Mouse (Mus musculus) CD4-positive helper T cell, adult 2 months (primary cell): ENCODE measurements around the gene Lig1.

ENCODE experiments used
- DNase-seq: peaks from one replicate; pipeline ENCODE4 v3.0.0-alpha.2; 2012; ENCODE audit warnings: low read depth, missing footprints, low spot score

Lig1 gene

GRCm38 (mm10) chr7:13310493-13311199 lies 33.6 kb downstream of the Lig1 start:
- no peak for DNase-seq

GRCm38 (mm10) chr7:13311401-13311800 lies 34.3 kb downstream of the Lig1 start:
- DNase-seq, result no peak

- no peak for DNase-seq
Observed at GRCm38 (mm10) chr7:13314095-13314597, 37.1 kb downstream of the Lig1 start.

GRCm38 (mm10) chr7:13321424-13321823 lies 44.3 kb downstream of the Lig1 start:
- DNase-seq, result no peak

- DNase-seq, result no peak
Observed at GRCm38 (mm10) chr7:13324316-13324715, 47.2 kb downstream of the Lig1 start, which contains the start of gene Pla2g4c. TSS of gene Pla2g4c (plus strand) at chr7:13324655.

- DNase-seq, result no peak
Observed at GRCm38 (mm10) chr7:13330575-13330974, 53.5 kb downstream of the Lig1 start.

GRCm38 (mm10) chr7:13355943-13356342 lies 78.9 kb downstream of the Lig1 start:
- no peak for DNase-seq
